Mouse (Mus musculus) ES-E14 (cell line): ENCODE measurements at regions not wholly inside any gene's neighbourhood (a gene's known extent, or its start where the extent isn't known, plus 50 kb on each side); places are given as distances from the start of the nearest gene placed in this dataset.
A peak's percentile ranks its signal among the peaks of the same experiment; 100 is the strongest.

Experiments used
- DNase-seq: peaks from one replicate; pipeline ENCODE4 v3.0.0-alpha.2; 2013; ENCODE audit warnings: low read depth, low spot score
- H3K27ac ChIP-seq: 2 replicates; pipeline ENCODE4 v1.5.1; 2012; ENCODE audit warnings: low read depth, mild to moderate bottlenecking, low read length, moderate library complexity, mixed read lengths; ENCODE audit not compliant: poor library complexity, insufficient read depth, severe bottlenecking
- H3K36me3 ChIP-seq: 2 replicates; pipeline ENCODE4 v1.6.1; 2012; ENCODE audit warnings: mild to moderate bottlenecking, low read length, moderate library complexity, mixed read lengths; ENCODE audit not compliant: control insufficient read depth, poor library complexity, insufficient read depth, severe bottlenecking
- H3K4me1 ChIP-seq, 2 experiments: fragments of 150-350 bp in 1 of 2; sonication (generic) in 1 of 2; 2 replicates each; pipeline ENCODE4 v1.6.1; 2012; ENCODE audit warnings: low read length in 2 of 2, mild to moderate bottlenecking in 1 of 2, mixed read lengths in 1 of 2; ENCODE audit not compliant: control insufficient read depth in 2 of 2, insufficient read depth in 2 of 2, poor library complexity in 1 of 2
- H3K4me3 ChIP-seq, 2 experiments: fragments of 150-350 bp in 1 of 2; sonication (generic) in 1 of 2; 2 replicates each; pipeline ENCODE4 v1.5.1; 2012; ENCODE audit warnings: low read length in 2 of 2, low read depth in 1 of 2, mild to moderate bottlenecking in 1 of 2, mixed read lengths in 1 of 2; ENCODE audit not compliant: insufficient read depth in 1 of 2, poor library complexity in 1 of 2, severe bottlenecking in 1 of 2
- H3K9ac ChIP-seq: 2 replicates; pipeline ENCODE4 v1.6.1; 2012; ENCODE audit warnings: low read depth, mild to moderate bottlenecking, low read length, mixed read lengths; ENCODE audit not compliant: poor library complexity, insufficient read depth, severe bottlenecking
- H3K9me3 ChIP-seq: fragments of 150-350 bp; sonication (generic); 2 replicates; pipeline ENCODE4 v1.6.1; 2012; ENCODE audit warnings: low read depth, mild to moderate bottlenecking, low read length; ENCODE audit not compliant: control insufficient read depth, insufficient read depth
- CHD2 ChIP-seq: IDR thresholded peaks from 2 replicates; pipeline ENCODE4 v1.6.1; 2014; ENCODE audit warnings: mild to moderate bottlenecking, low read depth, low read length, inconsistent platforms
- HCFC1 ChIP-seq: IDR thresholded peaks from 2 replicates; pipeline ENCODE4 v1.6.1; 2012; ENCODE audit warnings: low read length, inconsistent platforms, borderline replicate concordance; ENCODE audit not compliant: insufficient read depth
- MAFK ChIP-seq: IDR thresholded peaks from 2 replicates; pipeline ENCODE4 v1.6.1; 2014; ENCODE audit warnings: mild to moderate bottlenecking, low read depth, low read length, inconsistent platforms; ENCODE audit not compliant: insufficient read depth
- ZC3H11A ChIP-seq: IDR thresholded peaks from 2 replicates; pipeline ENCODE4 v1.6.1; 2012; ENCODE audit warnings: low read depth, mild to moderate bottlenecking, inconsistent platforms, low read length, borderline replicate concordance
- ZNF384 ChIP-seq: IDR thresholded peaks from 2 replicates; pipeline ENCODE4 v1.6.1; 2012; ENCODE audit warnings: low read depth, low read length, inconsistent platforms
- in situ Hi-C, 2 experiments: fragments of 600-800 bp; cut with MboI; formaldehyde crosslinking; loops; one replicate each; pipeline ENCODE4 v1.15.1; 2025; ENCODE audit warnings: low sequenced_read_pairs in 2 of 2, inconsistent platforms in 1 of 2; ENCODE audit not compliant: unreplicated experiment in 2 of 2

DNA sequence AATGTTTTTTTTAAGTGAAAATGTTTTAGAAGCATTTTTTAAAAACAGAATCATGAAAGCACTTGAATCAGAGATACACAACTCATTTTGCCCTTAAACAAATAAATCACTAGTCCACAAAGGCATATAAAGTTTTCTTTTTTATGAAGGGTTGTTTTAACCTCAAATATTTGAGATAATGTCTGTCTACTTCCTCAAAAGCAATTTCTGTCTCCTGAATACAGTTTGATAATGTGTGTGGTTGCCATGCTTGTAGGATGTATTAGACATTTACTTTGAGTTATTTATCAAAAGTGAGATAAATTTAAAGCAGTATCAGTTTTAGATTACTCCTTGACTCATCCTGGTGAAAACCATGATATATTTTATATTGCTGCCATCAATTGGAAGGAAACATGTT lies 102.6 kb downstream of the 4933402N22Rik start:
- Histone ChIP-seq H3K9ac (no peak overlapping the region), H3K27ac (no peak overlapping the region), H3K4me1 (no peaks in the 10 kb centered on the region), H3K36me3 (no peaks in the 10 kb centered on the region), H3K9me3 (no peaks in the 10 kb centered on the region), H3K4me3 (no peak overlapping the region)
- DNase-seq = no peak
- in situ Hi-C loops = no loop called here
- TF ChIP-seq ZNF384 (no peak), CHD2 (no peak)

DNA sequence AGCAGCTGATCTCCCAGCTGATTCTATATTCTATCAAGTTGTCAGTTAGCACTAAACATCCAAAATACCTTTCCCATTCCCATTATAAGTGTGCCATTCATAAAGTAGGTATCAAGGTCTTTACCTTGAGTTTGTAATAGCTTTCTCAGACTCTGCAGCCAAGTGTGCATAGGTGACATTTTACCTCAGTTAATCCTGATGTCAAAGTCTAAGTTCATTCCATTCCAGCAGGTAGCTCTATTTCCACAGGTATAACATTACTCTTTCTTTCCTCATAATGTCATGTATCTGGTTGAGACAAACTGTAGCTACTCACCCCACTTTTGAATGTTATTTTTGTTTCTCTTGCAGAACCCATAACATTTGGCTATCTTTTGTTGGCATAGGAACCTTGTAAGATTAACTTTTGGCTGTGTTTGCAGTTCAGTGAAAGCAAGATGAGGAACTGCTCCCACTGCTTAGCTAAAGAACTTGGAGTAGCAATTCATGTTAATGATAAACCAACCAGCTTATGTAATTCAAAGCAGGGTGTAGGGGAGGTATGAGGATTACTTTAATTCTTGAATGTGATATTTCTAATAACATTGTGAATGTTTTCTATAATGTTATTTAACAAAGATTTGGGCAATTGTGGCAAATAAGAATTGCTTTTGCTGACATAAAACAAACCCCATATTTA lies 107.0 kb downstream of the 4933402N22Rik start:
- no peak for DNase-seq
- in situ Hi-C loops = loop anchor here in 1 of 2 experiments (25.0 kb wide), 1 partner anchor 512 kb away; no protein-coding TSS in a partner anchor
- Histone ChIP-seq H3K4me3 (no peak overlapping the region), H3K27ac (no peak overlapping the region), H3K36me3 (no peaks in the 10 kb centered on the region), H3K4me1 (no peaks in the 10 kb centered on the region), H3K9ac (no peak overlapping the region), H3K9me3 (no peaks in the 10 kb centered on the region)
- TF ChIP-seq ZC3H11A = no peak
- no peak for TF ChIP-seq CHD2
- TF ChIP-seq ZNF384 = no peak
- no peak for TF ChIP-seq HCFC1

DNA sequence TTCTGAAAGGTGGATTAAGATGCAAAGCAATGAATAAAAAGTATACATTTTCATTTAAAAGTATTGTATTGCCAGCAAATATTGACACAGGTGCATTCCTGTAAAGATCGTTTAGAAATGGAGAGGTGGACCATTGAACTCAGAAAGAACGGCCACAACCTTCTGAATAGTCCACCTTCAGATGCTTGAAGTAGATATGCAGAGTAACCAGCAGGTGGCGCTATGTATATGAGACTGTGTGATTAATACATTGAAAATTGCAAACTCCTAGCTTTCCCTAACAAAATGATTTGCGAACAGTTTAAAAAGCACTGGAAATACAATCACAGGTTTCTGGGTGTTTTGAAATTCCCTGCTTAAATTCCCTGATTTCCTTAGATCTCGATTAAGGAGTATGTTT lies 112.2 kb downstream of the 4933402N22Rik start:
- DNase-seq = peak; percentile 39
- H3K27ac ChIP-seq = no peak overlapping the region

DNA sequence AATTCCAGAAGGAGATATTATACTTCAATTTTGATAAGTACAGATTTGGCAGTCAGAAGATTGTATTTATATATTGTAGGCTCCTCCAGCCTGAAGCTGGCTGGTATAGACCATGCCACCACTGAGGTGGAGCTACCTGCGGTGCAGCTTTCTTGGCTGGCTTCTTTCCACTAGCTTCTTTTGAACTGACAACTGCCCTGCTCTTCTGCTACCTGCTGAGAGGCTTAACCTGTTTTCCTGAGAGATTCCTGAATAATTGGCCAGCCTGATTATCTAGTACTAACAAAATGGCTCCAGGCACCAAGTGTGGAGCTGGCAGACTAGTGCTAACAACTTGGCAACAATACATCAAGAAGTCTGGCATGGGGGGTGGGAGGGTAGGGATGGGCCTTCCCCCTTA lies 132.0 kb downstream of the 4933402N22Rik start:
- no peaks in the 10 kb centered on the region for H3K9me3 ChIP-seq
- H3K27ac ChIP-seq = no peak overlapping the region
- no peaks in the 10 kb centered on the region for H3K4me1 ChIP-seq
- no peak for TF ChIP-seq HCFC1
- TF ChIP-seq MAFK = no peak
- no peak for TF ChIP-seq ZC3H11A
- no peak for TF ChIP-seq ZNF384
- TF ChIP-seq CHD2 = no peak
- no peak overlapping the region for H3K9ac ChIP-seq
- H3K36me3 ChIP-seq = no peaks in the 10 kb centered on the region
- in situ Hi-C loops = loop anchor here in 1 of 2 experiments (25.0 kb wide), 1 partner anchor 487 kb away; no protein-coding TSS in a partner anchor
- DNase-seq = no peak
- H3K4me3 ChIP-seq = no peak overlapping the region

More for the DNA sequence above, 112.2 kb downstream of the 4933402N22Rik start:
- in situ Hi-C loops = loop anchor here in 1 of 2 experiments (25.0 kb wide), 1 partner anchor 507 kb away; no protein-coding TSS in a partner anchor
- H3K36me3 ChIP-seq = no peaks in the 10 kb centered on the region
- no peak overlapping the region for H3K9ac ChIP-seq
- no peaks in the 10 kb centered on the region for H3K9me3 ChIP-seq
- no peaks in the 10 kb centered on the region for H3K4me1 ChIP-seq
- H3K4me3 ChIP-seq = no peak overlapping the region
- TF ChIP-seq CHD2 = no peak
- TF ChIP-seq MAFK = no peak
- TF ChIP-seq ZC3H11A = 0 out of 2 replicates have a peak, but pooled peaks have one; percentile 33
- TF ChIP-seq ZNF384 = no peak
- no peak for TF ChIP-seq HCFC1

- in situ Hi-C loops = no loop called here
- no peaks in the 10 kb centered on the region for H3K9me3 ChIP-seq
- no peak overlapping the region for H3K4me3 ChIP-seq
- DNase-seq = no peak
- H3K4me1 ChIP-seq = no peaks in the 10 kb centered on the region
- no peak for TF ChIP-seq ZNF384
- no peak for TF ChIP-seq HCFC1
- no peak for TF ChIP-seq ZC3H11A
- TF ChIP-seq CHD2 = no peak
- no peak overlapping the region for H3K27ac ChIP-seq
- no peak overlapping the region for H3K9ac ChIP-seq
- H3K36me3 ChIP-seq = no peaks in the 10 kb centered on the region
Measured at GRCm38 (mm10) chr5:12080191-12080590, 162.3 kb downstream of the 4933402N22Rik start.
